Mouse (Mus musculus): ENCODE measurements around the gene Abtb2.

Gene Abtb2

GRCm38 (mm10) chr2:103687888-103688287 lies 121.8 kb downstream of the Abtb2 start:
- no peak for DNase-seq (ENCODE audit: low spot score in 2 of 2)

- peak; percentile 20 to 37 for DNase-seq (ENCODE audit: low spot score in 2 of 2)
These were observed 124.3 kb downstream of the Abtb2 start for GRCm38 (mm10) chr2:103690425-103690824.

GRCm38 (mm10) chr2:103690828-103691227 lies 124.7 kb downstream of the Abtb2 start:
- DNase-seq (ENCODE audit: low spot score in 2 of 2), result no peak

GRCm38 (mm10) chr2:103691278-103691677 lies 125.2 kb downstream of the Abtb2 start:
- no peak for DNase-seq (ENCODE audit: low spot score in 2 of 2)

- DNase-seq (ENCODE audit: low spot score in 2 of 2), result no peak
These were observed 126.7 kb downstream of the Abtb2 start for GRCm38 (mm10) chr2:103692810-103693209.

- DNase-seq (ENCODE audit: low spot score in 2 of 2), result no peak
These were observed 128.9 kb downstream of the Abtb2 start for GRCm38 (mm10) chr2:103694777-103695563.

GRCm38 (mm10) chr2:103696177-103696576 lies 130.1 kb downstream of the Abtb2 start:
- no peak for DNase-seq (ENCODE audit: low spot score in 2 of 2)

- DNase-seq (ENCODE audit: low spot score in 2 of 2), result no peak
These were observed 134.4 kb downstream of the Abtb2 start for GRCm38 (mm10) chr2:103700514-103700913.

GRCm38 (mm10) chr2:103703336-103703735 lies 137.2 kb downstream of the Abtb2 start:
- DNase-seq (ENCODE audit: low spot score in 2 of 2), result no peak

GRCm38 (mm10) chr2:103703865-103704264 lies 137.8 kb downstream of the Abtb2 start:
- DNase-seq (ENCODE audit: low spot score in 2 of 2), result no peak

GRCm38 (mm10) chr2:103705826-103706225 lies 139.7 kb downstream of the Abtb2 start:
- no peak for DNase-seq (ENCODE audit: low spot score in 2 of 2)

GRCm38 (mm10) chr2:103706226-103706625 lies 140.1 kb downstream of the Abtb2 start:
- peak; percentile 56 to 65 for DNase-seq (ENCODE audit: low spot score in 2 of 2)

GRCm38 (mm10) chr2:103707056-103707776 lies 141.1 kb downstream of the Abtb2 start:
- no peak for DNase-seq (ENCODE audit: low spot score in 2 of 2)

GRCm38 (mm10) chr2:103710849-103711248 lies 144.7 kb downstream of the Abtb2 start:
- DNase-seq (ENCODE audit: low spot score in 2 of 2), result no peak

- DNase-seq (ENCODE audit: low spot score in 2 of 2), result no peak
These were observed 147.7 kb downstream of the Abtb2 start for GRCm38 (mm10) chr2:103713831-103714230.

GRCm38 (mm10) chr2:103714412-103714811 lies 148.3 kb downstream of the Abtb2 start:
- no peak for DNase-seq (ENCODE audit: low spot score in 2 of 2)

GRCm38 (mm10) chr2:103718594-103719291 lies 152.6 kb downstream of the Abtb2 start:
- DNase-seq (ENCODE audit: low spot score in 2 of 2), result peak; percentile 69 to 74

GRCm38 (mm10) chr2:103719292-103719646 lies 153.2 kb downstream of the Abtb2 start:
- DNase-seq (ENCODE audit: low spot score in 2 of 2), result no peak

GRCm38 (mm10) chr2:103724521-103724920 lies 158.4 kb downstream of the Abtb2 start:
- no peak for DNase-seq (ENCODE audit: low spot score in 2 of 2)

GRCm38 (mm10) chr2:103728027-103728540 lies 162.0 kb downstream of the Abtb2 start:
- DNase-seq (ENCODE audit: low spot score in 2 of 2), result no peak

- peak; percentile 72 to 82 for DNase-seq (ENCODE audit: low spot score in 2 of 2)
These were observed 164.9 kb downstream of the Abtb2 start for GRCm38 (mm10) chr2:103730999-103731398.

- no peak for DNase-seq (ENCODE audit: low spot score in 2 of 2)
These were observed 165.3 kb downstream of the Abtb2 start for GRCm38 (mm10) chr2:103731423-103731822.
